ENCODE assay signal across 11 mouse cellular contexts in the genomic region with DNA sequence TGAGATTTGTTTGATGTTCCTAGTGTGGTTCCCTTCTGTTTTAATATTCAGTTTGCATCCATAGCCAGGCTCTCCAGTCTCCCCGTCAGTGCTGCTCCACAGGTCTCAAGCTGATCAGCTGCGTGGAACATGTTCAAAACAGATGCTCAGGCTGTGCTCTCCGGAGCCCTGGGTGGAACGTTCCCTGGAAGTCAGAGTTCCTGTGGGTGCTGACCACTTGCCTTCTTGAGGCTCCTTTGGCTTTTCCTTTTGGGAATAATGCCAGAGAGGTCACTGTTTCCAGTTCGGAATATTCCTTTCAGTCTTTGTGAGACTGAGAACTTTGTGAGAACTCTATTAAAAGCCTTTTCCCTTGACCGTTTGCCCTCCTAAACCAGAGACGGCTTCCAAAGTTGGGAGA. TPM values are rescaled to one million over a fixed set of nuclear protein-coding genes. Genes with fewer than 3 reads are reported as not detected.
DNase-seq lines count a peak whose midpoint lies in the region; ATAC-seq lines count a peak whose summit lies in the region.
"Had no signal": no experiment of that assay in that cellular context is flagged by ENCODE, and none has a peak within 500 bp of the region (broad histone marks: within the 10 kb centered on the region; RNA-seq: fewer than 3 reads in every experiment).

No protein-coding gene starts in this region.

- H3K27me3 ChIP-seq in forebrain, embryonic 10.5 days (ENCODE audit: poor library complexity, severe bottlenecking) = no peaks in the 10 kb centered on the region
- no peaks in the 10 kb centered on the region for H3K27me3 ChIP-seq in forebrain, embryonic 11.5 days (ENCODE audit: control insufficient read depth, insufficient read depth, low read length)
- H3K27me3 ChIP-seq: hindbrain, embryonic 15.5 days; limb, embryonic 15.5 days; megakaryocyte, embryonic 14.5 days had no signal

- no peaks in the 10 kb centered on the region for H3K9me3 ChIP-seq in forebrain, embryonic 10.5 days
- H3K9me3 ChIP-seq in forebrain, embryonic 11.5 days (ENCODE audit: control insufficient read depth, low read length) = no peaks in the 10 kb centered on the region
- H3K9me3 ChIP-seq: hindbrain, embryonic 15.5 days; limb, embryonic 15.5 days; megakaryocyte, embryonic 14.5 days had no signal

- no peak for ATAC-seq in forebrain, embryonic 11.5 days (replicated peaks; ENCODE audit: low FRiP score)

- peak overlapping the region; percentile 4; the same call in 1 of the 2 replicates for H3K27ac ChIP-seq in forebrain, embryonic 10.5 days
- H3K27ac ChIP-seq in forebrain, embryonic 11.5 days (ENCODE audit: low read depth, low read length) = no peak overlapping the region

- no peaks in the 10 kb centered on the region for H3K36me3 ChIP-seq in forebrain, embryonic 10.5 days (replicated peaks)
- H3K36me3 ChIP-seq in forebrain, embryonic 11.5 days (ENCODE audit: control insufficient read depth, insufficient read depth, low read length) = no peaks in the 10 kb centered on the region
- H3K36me3 ChIP-seq: hindbrain, embryonic 15.5 days; limb, embryonic 15.5 days had no signal

- H3K4me3 ChIP-seq in forebrain, embryonic 10.5 days = no peak overlapping the region
- no peak overlapping the region for H3K4me3 ChIP-seq in forebrain, embryonic 11.5 days (ENCODE audit: low read depth, low read length)
- H3K4me3 ChIP-seq: hindbrain, embryonic 15.5 days; limb, embryonic 15.5 days; megakaryocyte, embryonic 14.5 days had no signal

- peaks cover 23% of the 10 kb centered on the region for H3K4me1 ChIP-seq in forebrain, embryonic 10.5 days
- no peaks in the 10 kb centered on the region; the same call in 1 of the 2 replicates for H3K4me1 ChIP-seq in forebrain, embryonic 11.5 days (replicated peaks; ENCODE audit: control insufficient read depth, insufficient read depth, low read length)

- WGBS in forebrain, embryonic 10.5 days = 88% methylated on average over 7 of the region's 7 CpGs
- WGBS in forebrain, embryonic 11.5 days = 85% methylated on average over 7 of the region's 7 CpGs

- no peak overlapping the region for H3K4me2 ChIP-seq in forebrain, embryonic 11.5 days (ENCODE audit: low read depth, low read length, severe bottlenecking)
- H3K4me2 ChIP-seq: hindbrain, embryonic 15.5 days; limb, embryonic 15.5 days had no signal

- DNase-seq in forebrain, embryonic 10.5 days (ENCODE audit: extremely low spot score, low spot score) = no peak
- no peak for DNase-seq in forebrain, embryonic 11.5 days (ENCODE audit: low spot score)
- peak; percentile 48 to 50 for DNase-seq in kidney, adult 8-10 months
- DNase-seq in kidney, adult 11 months = no peak
- DNase-seq in gastrocnemius, postnatal 25 days = peak; percentile 64
- DNase-seq in lung, postnatal 14 days = peak; percentile 32
- no peak for DNase-seq in left cerebral cortex, adult 8-10 months (ENCODE audit: low spot score in 2 of 2)
- DNase-seq in embryo, embryonic 10.5 days (ENCODE audit: low spot score) = no peak

- no peak overlapping the region for H3K9ac ChIP-seq in forebrain, embryonic 11.5 days (ENCODE audit: low read length)
- H3K9ac ChIP-seq: hindbrain, embryonic 15.5 days; limb, embryonic 15.5 days had no signal

RNA-seq across cellular contexts. Expression of a gene that starts 34.3 kb away (rescaled TPM):
- 121 and 124 TPM in 2 replicates for polyA plus RNA-seq in forebrain, embryonic 10.5 days (2016; fragmentation: Nextera tagmentation; extraction: Ambion mirVana)
- 112 and 116 TPM in 2 replicates for polyA plus RNA-seq in forebrain, embryonic 11.5 days (2014; fragmentation: Nextera tagmentation; extraction: Ambion mirVana)
- 10 to 100 TPM; 12.4 to 12.9 TPM for total RNA-seq in gastrocnemius, postnatal 25 days (2021)
- total RNA-seq in left cerebral cortex, adult 8-10 months (2022) = 10 to 100 TPM; 28.2 to 32.6 (median 29.4) TPM

RNA-seq across cellular contexts. Expression of a gene that starts 49.6 kb away (rescaled TPM):
- 109 and 120 TPM in 2 replicates for polyA plus RNA-seq in forebrain, embryonic 10.5 days (2016; fragmentation: Nextera tagmentation; extraction: Ambion mirVana)
- 111 and 115 TPM in 2 replicates for polyA plus RNA-seq in forebrain, embryonic 11.5 days (2014; fragmentation: Nextera tagmentation; extraction: Ambion mirVana)
- total RNA-seq in gastrocnemius, postnatal 25 days (2021) = 100 to 1,000 TPM; 494 to 525 TPM
- total RNA-seq in left cerebral cortex, adult 8-10 months (2022) = 100 to 1,000 TPM; 146 to 162 (median 151) TPM

Comparison
In these comparisons a context has a peak if more than half of its experiments do, and no peak if none do; other contexts are left out.
1. DNase-seq: peak in kidney, adult 8-10 months (2 of 2), gastrocnemius, postnatal 25 days (single experiment) and lung, postnatal 14 days (single experiment); none in forebrain, embryonic 10.5 days (single experiment), forebrain, embryonic 11.5 days (single experiment), kidney, adult 11 months (single experiment), left cerebral cortex, adult 8-10 months (0 of 2) and embryo, embryonic 10.5 days (single experiment).